Mouse (Mus musculus): ENCODE measurements around the gene Vps13d. TPM values are rescaled to one million over a fixed set of nuclear protein-coding genes. Genes with fewer than 3 reads are reported as not detected.

The Vps13d gene
- polyA plus RNA-seq, 1 experiment from 2014 or later = 14.7 TPM

GRCm38 (mm10) chr4:144993047-144993917, 201.5 kb downstream of the Vps13d start:
- Histone ChIP-seq H3K4me2 (ENCODE audit: low read length) (no peak overlapping the region), H3K9me3 (replicated peaks; ENCODE audit: low read length) (no peaks in the 10 kb centered on the region), H3K4me3 (replicated peaks; ENCODE audit: low read depth, low read length) (no peak overlapping the region), H3K27me3 (ENCODE audit: insufficient read depth, low read length) (no peaks in the 10 kb centered on the region), H3K27ac (peak overlapping the region; percentile 80), H3K4me1 (replicated peaks; ENCODE audit: insufficient read depth, low read length) (peaks cover 54% of the 10 kb centered on the region), H3K36me3 (ENCODE audit: insufficient read depth, low read length) (no peaks in the 10 kb centered on the region), H3K9ac (ENCODE audit: low read depth, low read length) (no peak overlapping the region)
- ATAC-seq (replicated peaks; ENCODE audit: low FRiP score, low read depth) (peak; percentile 26; the same call in 1 of the 2 replicates), DNase-seq (ENCODE audit: low spot score) (peak; percentile 60)
- TF ChIP-seq CTCF (IDR thresholded peaks at IDR 0.05; ENCODE audit: low read depth) = no peak
- 36% methylated on average over 9 of the region's 9 CpGs for WGBS

DNA sequence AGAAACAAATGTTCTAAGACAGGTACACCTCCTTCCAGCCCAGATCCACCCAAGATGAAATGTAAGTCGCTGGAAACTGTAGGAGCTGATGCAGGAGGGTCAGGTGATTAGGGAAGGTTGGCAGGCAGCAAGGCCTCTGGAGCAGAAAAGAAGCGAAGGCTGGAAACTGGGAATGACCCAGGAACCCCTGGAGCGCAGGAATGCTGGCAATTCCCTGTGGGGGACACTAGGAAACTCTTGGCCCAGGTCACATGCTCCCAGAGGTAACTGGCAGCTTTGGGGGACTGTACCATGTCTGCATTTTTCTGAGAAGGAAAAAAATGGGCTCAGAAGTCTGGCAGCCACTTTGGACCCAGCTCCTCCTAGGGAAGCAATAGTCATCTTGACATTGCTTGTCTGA, 202.4 kb downstream of the Vps13d start:
- Histone ChIP-seq H3K4me3 (replicated peaks; ENCODE audit: low read depth, low read length) (no peak overlapping the region), H3K27me3 (ENCODE audit: insufficient read depth, low read length) (no peaks in the 10 kb centered on the region), H3K36me3 (ENCODE audit: insufficient read depth, low read length) (no peaks in the 10 kb centered on the region), H3K9ac (ENCODE audit: low read depth, low read length) (no peak overlapping the region), H3K4me1 (replicated peaks; ENCODE audit: insufficient read depth, low read length) (peaks cover 48% of the 10 kb centered on the region), H3K27ac (peak overlapping the region; percentile 80), H3K4me2 (ENCODE audit: low read length) (no peak overlapping the region), H3K9me3 (replicated peaks; ENCODE audit: low read length) (no peaks in the 10 kb centered on the region)
- WGBS = 63% methylated on average over 3 of the region's 3 CpGs
- no peak for TF ChIP-seq CTCF (IDR thresholded peaks at IDR 0.05; ENCODE audit: low read depth)
- ATAC-seq (replicated peaks; ENCODE audit: low FRiP score, low read depth) = no peak
- DNase-seq (ENCODE audit: low spot score) = no peak

DNA sequence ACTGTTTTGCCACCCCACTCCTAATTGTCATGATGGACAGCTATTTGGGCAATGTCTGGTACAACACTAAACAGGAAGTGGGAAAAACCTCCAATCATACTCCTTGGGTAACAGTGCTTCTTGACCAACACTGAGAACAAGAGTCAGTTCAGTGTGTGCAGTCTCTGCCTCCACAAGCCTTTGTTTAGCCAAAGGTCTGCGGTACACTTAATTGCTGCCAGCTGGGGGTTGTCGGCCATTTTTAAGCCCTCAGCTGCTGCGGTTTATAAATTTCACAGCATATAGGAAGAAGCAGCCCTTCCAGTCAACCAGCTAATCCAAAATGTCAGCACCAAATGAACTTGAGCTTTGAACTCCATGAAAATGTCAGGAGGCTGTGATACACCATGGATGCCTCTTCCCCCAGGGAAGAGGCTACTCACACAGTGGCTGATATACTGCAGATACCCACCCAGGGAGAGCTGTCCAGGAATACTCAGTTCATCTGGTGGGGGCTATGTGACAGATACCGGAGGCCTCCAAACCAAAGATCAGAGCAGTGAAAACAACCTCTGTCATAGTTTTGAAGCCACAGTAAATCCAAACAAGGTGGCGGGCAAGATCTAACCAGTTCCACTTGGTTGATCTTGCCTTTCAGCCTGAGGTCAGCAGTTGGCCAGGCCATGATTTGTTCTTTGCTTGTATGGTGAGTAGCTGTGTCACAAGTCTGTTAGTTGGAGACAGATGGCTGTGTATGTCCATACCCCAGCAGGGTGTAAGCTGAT, 206.2 kb downstream of the Vps13d start:
- ATAC-seq (replicated peaks; ENCODE audit: low FRiP score, low read depth) = peak; percentile 54

GRCm38 (mm10) chr4:144986016-144986805, 208.6 kb downstream of the Vps13d start:
- no peak overlapping the region for H3K4me2 ChIP-seq (ENCODE audit: low read length)
- H3K9ac ChIP-seq (ENCODE audit: low read depth, low read length) = no peak overlapping the region
- no peak overlapping the region for H3K27ac ChIP-seq
- H3K9me3 ChIP-seq (replicated peaks; ENCODE audit: low read length) = no peaks in the 10 kb centered on the region
- WGBS = 85% methylated on average over 7 of the region's 7 CpGs
- H3K4me1 ChIP-seq (replicated peaks; ENCODE audit: insufficient read depth, low read length) = peaks cover 39% of the 10 kb centered on the region
- TF ChIP-seq CTCF (IDR thresholded peaks at IDR 0.05; ENCODE audit: low read depth) = no peak
- ATAC-seq (replicated peaks; ENCODE audit: low FRiP score, low read depth) = no peak
- no peaks in the 10 kb centered on the region for H3K27me3 ChIP-seq (ENCODE audit: insufficient read depth, low read length)
- no peak overlapping the region for H3K4me3 ChIP-seq (replicated peaks; ENCODE audit: low read depth, low read length)
- H3K36me3 ChIP-seq (ENCODE audit: insufficient read depth, low read length) = no peaks in the 10 kb centered on the region
- DNase-seq (ENCODE audit: low spot score) = no peak

More for the DNA sequence above, 206.2 kb downstream of the Vps13d start:
- Histone ChIP-seq H3K27ac (peak overlapping the region; percentile 78), H3K27me3 (ENCODE audit: insufficient read depth, low read length) (no peaks in the 10 kb centered on the region), H3K9me3 (replicated peaks; ENCODE audit: low read length) (no peaks in the 10 kb centered on the region), H3K36me3 (ENCODE audit: insufficient read depth, low read length) (no peaks in the 10 kb centered on the region), H3K4me3 (replicated peaks; ENCODE audit: low read depth, low read length) (no peak overlapping the region), H3K4me1 (replicated peaks; ENCODE audit: insufficient read depth, low read length) (peaks cover 46% of the 10 kb centered on the region), H3K9ac (ENCODE audit: low read depth, low read length) (no peak overlapping the region), H3K4me2 (ENCODE audit: low read length) (no peak overlapping the region)
- peak; percentile 54 for DNase-seq (ENCODE audit: low spot score)
- 30% methylated on average over 5 of the region's 5 CpGs for WGBS
- TF ChIP-seq CTCF (IDR thresholded peaks at IDR 0.05; ENCODE audit: low read depth) = no peak

- no peaks in the 10 kb centered on the region for H3K9me3 ChIP-seq (replicated peaks; ENCODE audit: low read length)
- no peak for TF ChIP-seq CTCF (IDR thresholded peaks at IDR 0.05; ENCODE audit: low read depth)
- H3K4me3 ChIP-seq (replicated peaks; ENCODE audit: low read depth, low read length) = no peak overlapping the region
- peak overlapping the region; percentile 84 for H3K27ac ChIP-seq
- WGBS = 13% methylated on average over 8 of the region's 8 CpGs
- H3K4me1 ChIP-seq (replicated peaks; ENCODE audit: insufficient read depth, low read length) = peaks cover 24% of the 10 kb centered on the region; the same call in 1 of the 2 replicates
- H3K36me3 ChIP-seq (ENCODE audit: insufficient read depth, low read length) = no peaks in the 10 kb centered on the region
- H3K9ac ChIP-seq (ENCODE audit: low read depth, low read length) = no peak overlapping the region
- peak; percentile 83 for DNase-seq (ENCODE audit: low spot score)
- H3K4me2 ChIP-seq (ENCODE audit: low read length) = no peak overlapping the region; the same call in 1 of the 2 replicates
- peak; percentile 88 for ATAC-seq (replicated peaks; ENCODE audit: low FRiP score, low read depth)
- no peaks in the 10 kb centered on the region for H3K27me3 ChIP-seq (ENCODE audit: insufficient read depth, low read length)
Measured at GRCm38 (mm10) chr4:144983821-144984371, 210.9 kb downstream of the Vps13d start.

Measured in kidney, postnatal 0 days (tissue).